Mouse (Mus musculus) heart, embryonic 15.5 days (tissue): Measurements from ENCODE around the gene Disp2. TPM values are rescaled to one million over a fixed set of nuclear protein-coding genes. Genes with fewer than 3 reads are reported as not detected.

Experiments
- ATAC-seq: fragments of 200-750 bp; cut with Nextera tagmentation; replicated peaks from 2 replicates; pipeline ENCODE4 v1.8.0; 2017; ENCODE audit warnings: low read depth, moderate TSS enrichment; ENCODE audit not compliant: insufficient number of reproducible peaks, insufficient read depth, low FRiP score
- H3K27ac ChIP-seq: fragments of 300-500 bp; sonication (generic); 2 replicates; pipeline ENCODE4 v1.5.1; 2015; ENCODE audit warnings: mild to moderate bottlenecking, inconsistent platforms
- H3K27me3 ChIP-seq: fragments of 300-500 bp; sonication (generic); 2 replicates; pipeline ENCODE4 v1.6.1; 2015; ENCODE audit warnings: inconsistent platforms
- H3K36me3 ChIP-seq: fragments of 300-500 bp; sonication (generic); 2 replicates; pipeline ENCODE4 v1.6.1; 2015; ENCODE audit warnings: mild to moderate bottlenecking, inconsistent platforms
- H3K4me1 ChIP-seq: fragments of 300-500 bp; sonication (generic); replicated peaks from 2 replicates; pipeline ENCODE4 v1.6.1; 2015; ENCODE audit warnings: inconsistent platforms
- H3K4me2 ChIP-seq: fragments of 300-500 bp; sonication (generic); 2 replicates; pipeline ENCODE4 v1.6.1; 2015; ENCODE audit warnings: inconsistent platforms, mild to moderate bottlenecking, moderate library complexity
- H3K4me3 ChIP-seq: fragments of 300-500 bp; sonication (generic); 2 replicates; pipeline ENCODE4 v1.5.1; 2015; ENCODE audit warnings: mild to moderate bottlenecking, inconsistent platforms
- H3K9ac ChIP-seq: fragments of 300-500 bp; sonication (generic); 2 replicates; pipeline ENCODE4 v1.6.1; 2015; ENCODE audit warnings: mild to moderate bottlenecking, inconsistent platforms
- H3K9me3 ChIP-seq: fragments of 300-500 bp; sonication (generic); replicated peaks from 2 replicates; pipeline ENCODE4 v1.6.1; 2016; ENCODE audit warnings: inconsistent platforms
- WGBS: fragments of 180-500 bp; shearing (Covaris S2); methylation state at CpG from one replicate; pipeline ENCODE4 v1.1.7; 2015; ENCODE audit warnings: mixed read lengths; 5-methylcytosine and 5-hydroxymethylcytosine counted together
- polyA plus RNA-seq: library from polyadenylated mRNA; unstranded; fragments of >200 nt; fragmentation: Nextera tagmentation; extraction: Ambion mirVana; gene quantifications from 2 replicates; pipeline ENCODE4 v1.2.1, GENCODE M21; 2015

The Disp2 gene
- polyA plus RNA-seq, 1 experiment from 2014 or later = 0.20 TPM

GRCm38 (mm10) chr2:118760311-118761025, 19.1 kb upstream of the Disp2 start:
- peak overlapping the region; percentile 18; the same call in 1 of the 2 replicates for H3K9ac ChIP-seq
- 0 out of 2 replicates have a peak, but pooled peaks cover 11% of the 10 kb centered on the region for H3K36me3 ChIP-seq
- no peaks in the 10 kb centered on the region for H3K9me3 ChIP-seq
- 0 out of 2 replicates have a peak, but pooled peaks cover 6% of the 10 kb centered on the region for H3K27me3 ChIP-seq
- peak overlapping the region; percentile 96 for H3K27ac ChIP-seq
- H3K4me3 ChIP-seq = no peak overlapping the region
- no peak overlapping the region for H3K4me2 ChIP-seq
- ATAC-seq = no peak
- WGBS = 83% methylated on average over 11 of the region's 11 CpGs
- peaks cover 54% of the 10 kb centered on the region for H3K4me1 ChIP-seq

- ATAC-seq = no peak
- Histone ChIP-seq H3K27ac (peak overlapping the region; percentile 96), H3K4me3 (peak overlapping the region; percentile 35), H3K27me3 (0 out of 2 replicates have a peak, but pooled peaks cover 6% of the 10 kb centered on the region), H3K4me2 (peak overlapping the region; percentile 61), H3K9ac (0 out of 2 replicates have a peak overlapping the region, but pooled peaks have one; percentile 18), H3K9me3 (no peaks in the 10 kb centered on the region), H3K4me1 (peaks cover 51% of the 10 kb centered on the region), H3K36me3 (0 out of 2 replicates have a peak, but pooled peaks cover 11% of the 10 kb centered on the region)
- whole genome bisulfite sequencing = 68% methylated on average over 12 of the region's 12 CpGs
Measured at GRCm38 (mm10) chr2:118761358-118761757, 18.2 kb upstream of the Disp2 start.

- H3K27ac ChIP-seq = peak within 1 kb of the TSS; percentile 96
- 0 out of 2 replicates have a peak, but pooled peaks cover 10% of the 10 kb centered on the region for H3K36me3 ChIP-seq
- WGBS = 3% methylated on average over 29 of the region's 29 CpGs
- H3K9ac ChIP-seq = peak within 1 kb of the TSS; percentile 48
- peak within 1 kb of the TSS; percentile 61 for H3K4me2 ChIP-seq
- H3K9me3 ChIP-seq = no peaks in the 10 kb centered on the region
- H3K4me3 ChIP-seq = peak within 1 kb of the TSS; percentile 35
- peak; percentile 76 for ATAC-seq
- peaks cover 54% of the 10 kb centered on the region for H3K4me1 ChIP-seq
- 0 out of 2 replicates have a peak, but pooled peaks cover 6% of the 10 kb centered on the region for H3K27me3 ChIP-seq
Measured at GRCm38 (mm10) chr2:118761906-118762783, 17.4 kb upstream of the Disp2 start, which contains the start of gene Ccdc9b. Ccdc9b (minus strand) TSS chr2:118762661.

- H3K36me3 ChIP-seq = 0 out of 2 replicates have a peak, but pooled peaks cover 5% of the 10 kb centered on the region
- H3K4me2 ChIP-seq = peak overlapping the region; percentile 61
- H3K4me3 ChIP-seq = peak overlapping the region; percentile 35; the same call in 1 of the 2 replicates
- H3K27ac ChIP-seq = peak overlapping the region; percentile 96
- no peaks in the 10 kb centered on the region for H3K9me3 ChIP-seq
- 0 out of 2 replicates have a peak, but pooled peaks have one; percentile 1 for ATAC-seq
- H3K9ac ChIP-seq = peak overlapping the region; percentile 48; the same call in 1 of the 2 replicates
- 0 out of 2 replicates have a peak, but pooled peaks cover 8% of the 10 kb centered on the region for H3K27me3 ChIP-seq
- H3K4me1 ChIP-seq = peaks cover 54% of the 10 kb centered on the region
- 7% methylated on average over 10 of the region's 10 CpGs for whole genome bisulfite sequencing
Measured at GRCm38 (mm10) chr2:118762784-118763148, 16.8 kb upstream of the Disp2 start.

GRCm38 (mm10) chr2:118763469-118763868, 16.1 kb upstream of the Disp2 start:
- no peaks in the 10 kb centered on the region for H3K36me3 ChIP-seq
- H3K9me3 ChIP-seq = no peaks in the 10 kb centered on the region
- H3K4me1 ChIP-seq = peaks cover 54% of the 10 kb centered on the region
- no peak overlapping the region for H3K4me2 ChIP-seq
- peak overlapping the region; percentile 96 for H3K27ac ChIP-seq
- H3K27me3 ChIP-seq = 0 out of 2 replicates have a peak, but pooled peaks cover 3% of the 10 kb centered on the region
- ATAC-seq = no peak
- 72% methylated on average over 7 of the region's 7 CpGs for WGBS
- no peak overlapping the region for H3K9ac ChIP-seq
- H3K4me3 ChIP-seq = no peak overlapping the region

GRCm38 (mm10) chr2:118764094-118764831, 15.3 kb upstream of the Disp2 start:
- WGBS = 25% methylated on average over 11 of the region's 11 CpGs
- H3K27ac ChIP-seq = peak overlapping the region; percentile 39
- H3K36me3 ChIP-seq = no peaks in the 10 kb centered on the region
- no peak overlapping the region for H3K9ac ChIP-seq
- H3K4me2 ChIP-seq = no peak overlapping the region
- peaks cover 53% of the 10 kb centered on the region for H3K4me1 ChIP-seq
- H3K27me3 ChIP-seq = 0 out of 2 replicates have a peak, but pooled peaks cover 3% of the 10 kb centered on the region
- ATAC-seq = no peak
- no peaks in the 10 kb centered on the region for H3K9me3 ChIP-seq
- H3K4me3 ChIP-seq = no peak overlapping the region

GRCm38 (mm10) chr2:118764875-118765274, 14.6 kb upstream of the Disp2 start:
- no peak for ATAC-seq
- 86% methylated on average over 5 of the region's 5 CpGs for WGBS

GRCm38 (mm10) chr2:118766041-118767033, 13.2 kb upstream of the Disp2 start:
- WGBS = 59% methylated on average over 10 of the region's 10 CpGs
- no peak overlapping the region for H3K4me3 ChIP-seq

More at GRCm38 (mm10) chr2:118764875-118765274, 14.6 kb upstream of the Disp2 start:
- Histone ChIP-seq H3K27me3 (0 out of 2 replicates have a peak, but pooled peaks cover 3% of the 10 kb centered on the region), H3K4me2 (no peak overlapping the region), H3K9ac (no peak overlapping the region), H3K27ac (no peak overlapping the region), H3K9me3 (no peaks in the 10 kb centered on the region), H3K36me3 (no peaks in the 10 kb centered on the region), H3K4me3 (no peak overlapping the region), H3K4me1 (peaks cover 48% of the 10 kb centered on the region)

GRCm38 (mm10) chr2:118772158-118772874, 7.2 kb upstream of the Disp2 start, which contains the start of gene Phgr1:
Phgr1 (plus strand) TSS chr2:118772769.
- ATAC-seq = no peak
- WGBS = 72% methylated on average over 6 of the region's 6 CpGs
- no peaks in the 10 kb centered on the region for H3K36me3 ChIP-seq

More at GRCm38 (mm10) chr2:118766041-118767033, 13.2 kb upstream of the Disp2 start:
- H3K4me1 ChIP-seq = peaks cover 33% of the 10 kb centered on the region
- no peak for ATAC-seq
- no peak overlapping the region for H3K4me2 ChIP-seq
- H3K27me3 ChIP-seq = 0 out of 2 replicates have a peak, but pooled peaks cover 3% of the 10 kb centered on the region
- no peaks in the 10 kb centered on the region for H3K9me3 ChIP-seq
- no peak overlapping the region for H3K9ac ChIP-seq
- no peaks in the 10 kb centered on the region for H3K36me3 ChIP-seq
- no peak overlapping the region for H3K27ac ChIP-seq

More at GRCm38 (mm10) chr2:118772158-118772874, 7.2 kb upstream of the Disp2 start, which contains the start of gene Phgr1:
- Histone ChIP-seq H3K4me2 (no peak within 1 kb of the TSS), H3K9me3 (no peaks in the 10 kb centered on the region), H3K27me3 (0 out of 2 replicates have a peak, but pooled peaks cover 3% of the 10 kb centered on the region), H3K9ac (no peak within 1 kb of the TSS), H3K4me1 (peaks cover 5% of the 10 kb centered on the region), H3K27ac (no peak within 1 kb of the TSS), H3K4me3 (no peak within 1 kb of the TSS)
